Mouse (Mus musculus) kidney, embryonic 15.5 days (tissue): ENCODE results near the gene Gimap7. TPM values are rescaled to one million over a fixed set of nuclear protein-coding genes. Genes with fewer than 3 reads are reported as not detected.

Source experiments
- ATAC-seq: fragments of 200-750 bp; cut with Nextera tagmentation; replicated peaks from 2 replicates; pipeline ENCODE4 v1.8.0; 2017; ENCODE audit warnings: moderate TSS enrichment; ENCODE audit not compliant: low FRiP score
- H3K27ac ChIP-seq: fragments of 300-500 bp; sonication (generic); 2 replicates; pipeline ENCODE4 v1.5.1; 2015; ENCODE audit warnings: mild to moderate bottlenecking, inconsistent platforms
- H3K27me3 ChIP-seq: fragments of 300-500 bp; sonication (generic); 2 replicates; pipeline ENCODE4 v1.6.1; 2015; ENCODE audit warnings: inconsistent platforms
- H3K36me3 ChIP-seq: fragments of 300-500 bp; sonication (generic); 2 replicates; pipeline ENCODE4 v1.6.1; 2015; ENCODE audit warnings: inconsistent platforms
- H3K4me1 ChIP-seq: fragments of 300-500 bp; sonication (generic); 2 replicates; pipeline ENCODE4 v1.6.1; 2015; ENCODE audit warnings: inconsistent platforms
- H3K4me2 ChIP-seq: fragments of 300-500 bp; sonication (generic); 2 replicates; pipeline ENCODE4 v1.6.1; 2015; ENCODE audit warnings: moderate library complexity, mild to moderate bottlenecking, inconsistent platforms
- H3K4me3 ChIP-seq: fragments of 300-500 bp; sonication (generic); replicated peaks from 2 replicates; pipeline ENCODE4 v1.5.1; 2015; ENCODE audit warnings: mild to moderate bottlenecking, inconsistent platforms
- H3K9ac ChIP-seq: fragments of 300-500 bp; sonication (generic); 2 replicates; pipeline ENCODE4 v1.6.1; 2015; ENCODE audit warnings: mild to moderate bottlenecking, inconsistent platforms
- H3K9me3 ChIP-seq: fragments of 300-500 bp; sonication (generic); replicated peaks from 2 replicates; pipeline ENCODE4 v1.6.1; 2016; ENCODE audit warnings: inconsistent platforms
- WGBS: fragments of 180-500 bp; shearing (Covaris S2); methylation state at CpG from one replicate; pipeline ENCODE4 v1.1.7; 2015; ENCODE audit warnings: mixed read lengths; 5-methylcytosine and 5-hydroxymethylcytosine counted together
- polyA plus RNA-seq: library from polyadenylated mRNA; unstranded; fragments of >200 nt; fragmentation: Nextera tagmentation; extraction: Ambion mirVana; gene quantifications from 2 replicates; pipeline ENCODE4 v1.2.1, GENCODE M21; 2015

Gimap7 gene
- polyA plus RNA-seq = not detected in 2 replicates

DNA sequence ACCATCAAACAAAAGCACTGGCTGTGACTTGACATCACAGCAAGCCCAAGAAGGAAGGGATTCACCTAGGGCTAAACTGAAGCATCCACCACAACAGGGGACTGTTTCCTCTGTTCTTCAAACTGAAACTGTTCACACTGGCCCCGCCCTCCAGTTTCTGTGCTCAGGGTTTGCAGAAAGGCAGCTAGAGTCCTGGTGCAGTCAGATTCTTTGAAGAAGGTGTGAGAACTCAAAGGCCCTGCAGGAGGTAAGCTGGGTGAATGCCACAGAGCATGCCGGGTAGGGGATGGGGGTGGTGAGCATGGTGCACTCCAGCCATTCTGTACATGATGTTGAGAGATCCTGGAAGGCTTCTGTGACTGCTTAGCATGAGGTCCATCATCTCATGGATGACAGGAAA, at the start of gene Gimap7, which contains the start of gene Gm28053:
Gene Gimap7, plus strand, starts transcription at position 167 of the 400 bp plus-strand sequence.
Gene Gm28053, plus strand, starts transcription at position 153 of the 400 bp plus-strand sequence.
- Histone ChIP-seq H3K27ac (no peak within 1 kb of the TSS), H3K4me2 (no peak within 1 kb of the TSS), H3K36me3 (no peaks in the 10 kb centered on the region), H3K4me3 (no peak within 1 kb of the TSS), H3K27me3 (no peaks in the 10 kb centered on the region), H3K9ac (no peak within 1 kb of the TSS), H3K4me1 (no peaks in the 10 kb centered on the region), H3K9me3 (no peaks in the 10 kb centered on the region)
- no peak for ATAC-seq
- whole genome bisulfite sequencing = 66% methylated on average over 2 of the region's 2 CpGs

DNA sequence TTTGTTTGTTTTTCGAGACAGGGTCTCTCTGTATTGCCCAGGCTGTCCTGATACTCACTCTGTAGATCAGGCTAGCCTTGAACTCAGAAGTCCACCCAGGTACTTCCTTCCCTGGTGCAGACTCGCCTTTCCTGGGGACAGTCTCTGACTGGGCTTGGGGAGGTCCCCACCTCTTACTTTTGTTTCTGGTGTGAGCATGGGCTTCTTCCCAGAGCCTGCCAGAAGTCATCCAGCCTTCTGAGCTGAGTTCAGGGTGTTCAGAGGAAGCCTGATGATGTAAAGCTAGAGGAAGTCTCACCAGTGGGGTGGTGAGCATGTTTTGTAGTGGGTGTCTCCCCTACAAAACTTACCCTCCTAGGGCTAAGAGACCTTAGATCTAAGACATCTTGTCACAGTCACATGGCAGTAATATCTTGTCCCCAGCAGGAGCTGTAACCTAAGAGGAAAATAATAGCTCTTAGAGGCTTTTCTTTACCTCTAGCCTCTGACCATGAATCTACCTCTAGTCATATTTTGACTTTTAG, 48.9 kb upstream of the Gimap7 start:
- Histone ChIP-seq H3K4me3 (no peak overlapping the region), H3K4me1 (no peaks in the 10 kb centered on the region), H3K9me3 (no peaks in the 10 kb centered on the region), H3K9ac (no peak overlapping the region), H3K27me3 (no peaks in the 10 kb centered on the region), H3K4me2 (no peak overlapping the region), H3K36me3 (no peaks in the 10 kb centered on the region), H3K27ac (no peak overlapping the region)
- WGBS = 69% methylated on average over 2 of the region's 2 CpGs
- no peak for ATAC-seq

DNA sequence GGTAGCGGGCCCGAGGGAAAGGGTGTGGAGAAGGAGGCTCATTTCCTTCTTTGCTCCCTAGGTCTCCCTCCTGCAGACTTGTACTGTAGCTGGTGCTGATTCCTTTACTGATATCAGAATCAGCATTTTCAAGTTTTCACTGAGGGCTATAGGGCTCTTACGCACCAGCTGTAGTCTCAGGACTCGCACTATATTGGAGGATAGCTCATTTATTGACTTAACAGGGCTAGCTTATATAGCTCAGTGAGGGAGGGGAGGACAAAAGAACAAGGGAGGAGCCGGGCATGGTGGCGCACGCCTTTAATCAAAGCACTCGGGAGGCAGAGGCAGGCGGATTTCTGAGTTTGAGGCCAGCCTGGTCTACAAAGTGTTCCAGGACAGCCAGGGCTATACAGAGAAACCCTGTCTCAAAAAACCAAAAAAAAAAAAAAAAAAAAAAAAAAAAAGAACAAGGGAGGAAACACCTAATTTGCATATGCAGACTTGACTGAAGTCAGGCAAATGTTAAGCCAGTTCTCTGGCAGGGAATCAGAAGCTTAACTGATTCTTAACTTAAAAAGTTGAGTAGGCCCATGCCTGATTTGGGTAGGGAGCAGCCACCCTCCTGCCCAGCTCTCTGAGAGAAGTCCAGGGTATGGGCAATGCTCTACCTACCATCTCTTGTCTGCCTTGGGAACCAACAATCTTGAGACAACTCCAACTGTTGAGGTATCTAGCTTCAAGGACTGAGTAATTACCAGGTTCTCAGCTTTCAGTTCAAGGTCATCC, 43.9 kb upstream of the Gimap7 start:
- WGBS = 93% methylated on average over 9 of the region's 9 CpGs
- H3K9me3 ChIP-seq = no peaks in the 10 kb centered on the region
- no peak for ATAC-seq
- peaks cover 12% of the 10 kb centered on the region for H3K4me1 ChIP-seq
- no peaks in the 10 kb centered on the region for H3K36me3 ChIP-seq
- no peak overlapping the region for H3K9ac ChIP-seq
- no peak overlapping the region for H3K27ac ChIP-seq
- H3K27me3 ChIP-seq = no peaks in the 10 kb centered on the region
- no peak overlapping the region for H3K4me2 ChIP-seq
- H3K4me3 ChIP-seq = no peak overlapping the region

DNA sequence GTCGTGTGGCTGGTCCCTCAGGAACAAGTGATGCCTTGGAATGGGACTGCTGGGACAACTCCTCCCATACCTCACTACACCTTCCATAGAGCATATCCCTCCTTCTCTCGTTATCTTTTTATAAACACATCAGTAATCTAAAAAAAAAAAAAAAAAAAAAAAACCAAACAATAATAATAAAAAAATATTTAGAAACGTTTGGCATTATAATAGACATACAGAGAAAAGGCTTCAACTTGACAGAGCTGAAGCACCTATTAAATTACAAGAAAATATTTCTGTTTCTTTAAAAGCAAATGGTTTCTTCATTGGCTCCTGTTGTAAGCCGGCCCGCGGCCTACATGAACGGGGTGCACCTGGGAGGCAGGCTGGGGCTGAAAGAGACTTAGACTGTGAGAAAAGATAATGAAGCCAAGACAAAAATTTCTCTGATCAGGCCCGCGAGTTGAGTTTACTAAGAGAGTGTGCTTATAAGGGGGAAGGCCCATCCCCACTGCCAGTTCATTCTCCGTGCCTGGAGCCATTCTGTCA, 43.0 kb upstream of the Gimap7 start:
- peak overlapping the region; percentile 59 for H3K27ac ChIP-seq
- H3K9ac ChIP-seq = no peak overlapping the region
- H3K27me3 ChIP-seq = no peaks in the 10 kb centered on the region
- peak overlapping the region; percentile 51 for H3K4me2 ChIP-seq
- 57% methylated on average over 10 of the region's 10 CpGs for WGBS
- H3K4me3 ChIP-seq = peak overlapping the region; percentile 38
- H3K4me1 ChIP-seq = peaks cover 12% of the 10 kb centered on the region
- no peaks in the 10 kb centered on the region for H3K9me3 ChIP-seq
- H3K36me3 ChIP-seq = no peaks in the 10 kb centered on the region
- ATAC-seq = no peak

DNA sequence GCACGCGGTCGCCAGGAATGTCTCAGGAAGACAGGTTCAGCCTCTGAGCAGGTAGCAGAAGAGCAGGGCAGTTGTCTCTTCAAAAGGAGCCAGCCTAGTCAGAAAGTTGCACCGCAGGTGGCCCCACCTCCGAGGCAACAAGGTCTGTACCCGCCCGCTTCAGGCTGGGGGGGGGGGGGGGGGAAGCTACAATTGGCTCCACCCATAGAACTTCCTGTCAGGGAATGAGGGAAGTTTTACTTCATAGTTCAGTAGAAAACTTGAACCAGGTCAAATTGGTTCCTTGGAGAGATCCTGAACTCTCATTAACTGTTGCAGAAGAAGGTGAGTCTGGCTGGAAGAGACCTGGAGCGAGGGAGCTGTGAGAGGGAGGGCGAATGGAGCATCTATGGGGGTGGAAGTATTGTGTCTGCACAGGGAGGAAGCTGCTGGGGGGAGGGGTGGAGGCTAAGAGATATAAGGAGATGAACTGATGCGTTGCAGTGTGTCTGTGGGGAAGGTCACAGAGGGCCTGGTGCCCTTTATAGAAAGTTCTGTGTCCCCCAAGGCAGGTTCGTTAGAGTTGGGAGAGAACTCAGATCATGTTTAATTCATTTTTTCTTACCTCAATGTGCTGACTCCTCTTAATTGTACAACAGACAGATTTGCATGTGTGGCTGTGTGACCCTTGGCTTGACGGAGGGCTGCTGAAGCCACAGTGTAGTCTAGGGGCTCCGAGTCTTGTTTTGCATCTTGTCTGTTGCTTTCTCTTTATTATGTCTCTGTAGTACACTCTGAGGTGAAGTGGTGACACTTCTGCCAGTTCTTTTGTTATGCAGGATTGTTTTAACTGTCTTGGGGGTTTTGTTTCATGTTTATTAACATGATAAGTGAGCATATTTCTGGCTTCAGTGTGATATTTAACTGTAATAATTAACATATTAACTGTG, 42.2 kb upstream of the Gimap7 start, which contains the start of gene Gimap9:
Gene Gimap9, plus strand, starts transcription at position 199 of the 929 bp plus-strand sequence.
- no peaks in the 10 kb centered on the region for H3K36me3 ChIP-seq
- peak within 1 kb of the TSS; percentile 59 for H3K27ac ChIP-seq
- WGBS = 33% methylated on average over 13 of the region's 13 CpGs
- ATAC-seq = 0 out of 2 replicates have a peak, but pooled peaks have one; percentile 56
- peak within 1 kb of the TSS; percentile 38 for H3K4me3 ChIP-seq
- H3K27me3 ChIP-seq = no peaks in the 10 kb centered on the region
- no peaks in the 10 kb centered on the region for H3K9me3 ChIP-seq
- H3K9ac ChIP-seq = 0 out of 2 replicates have a peak within 1 kb of the TSS, but pooled peaks have one; percentile 26
- peaks cover 12% of the 10 kb centered on the region for H3K4me1 ChIP-seq
- peak within 1 kb of the TSS; percentile 51 for H3K4me2 ChIP-seq

DNA sequence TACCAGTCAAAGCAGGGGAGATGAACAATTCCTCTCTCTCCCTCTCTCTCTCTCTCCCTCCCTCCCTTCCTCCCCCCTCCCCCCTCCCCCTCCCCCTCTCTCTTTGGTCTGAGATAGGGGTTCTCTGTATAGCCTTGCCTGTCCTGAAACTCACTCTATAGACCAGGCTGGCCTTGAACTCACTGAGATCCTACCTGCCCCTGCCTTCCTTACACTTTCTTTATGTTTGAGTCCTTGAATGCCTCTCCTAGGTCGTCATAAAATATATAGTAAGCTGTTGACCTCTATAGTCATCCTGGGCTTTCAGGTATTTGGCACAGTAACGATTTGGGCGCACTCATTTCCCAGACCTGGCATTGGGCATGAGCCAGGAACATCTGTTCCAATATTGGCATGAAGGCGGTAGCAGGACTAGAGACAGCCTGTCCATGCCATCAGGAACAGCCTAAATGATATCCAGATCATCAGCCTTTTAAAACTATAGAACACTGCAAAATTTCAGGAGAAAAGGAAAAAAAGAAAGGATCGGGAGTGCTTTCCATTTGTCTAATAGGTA, 41.5 kb upstream of the Gimap7 start:
- WGBS = 84% methylated on average over 5 of the region's 5 CpGs
- Histone ChIP-seq H3K9ac (no peak overlapping the region), H3K27ac (no peak overlapping the region), H3K9me3 (no peaks in the 10 kb centered on the region), H3K4me2 (peak overlapping the region; percentile 51), H3K36me3 (no peaks in the 10 kb centered on the region), H3K4me1 (peaks cover 12% of the 10 kb centered on the region), H3K4me3 (peak overlapping the region; percentile 38; the same call in 1 of the 2 replicates), H3K27me3 (no peaks in the 10 kb centered on the region)
- no peak for ATAC-seq

DNA sequence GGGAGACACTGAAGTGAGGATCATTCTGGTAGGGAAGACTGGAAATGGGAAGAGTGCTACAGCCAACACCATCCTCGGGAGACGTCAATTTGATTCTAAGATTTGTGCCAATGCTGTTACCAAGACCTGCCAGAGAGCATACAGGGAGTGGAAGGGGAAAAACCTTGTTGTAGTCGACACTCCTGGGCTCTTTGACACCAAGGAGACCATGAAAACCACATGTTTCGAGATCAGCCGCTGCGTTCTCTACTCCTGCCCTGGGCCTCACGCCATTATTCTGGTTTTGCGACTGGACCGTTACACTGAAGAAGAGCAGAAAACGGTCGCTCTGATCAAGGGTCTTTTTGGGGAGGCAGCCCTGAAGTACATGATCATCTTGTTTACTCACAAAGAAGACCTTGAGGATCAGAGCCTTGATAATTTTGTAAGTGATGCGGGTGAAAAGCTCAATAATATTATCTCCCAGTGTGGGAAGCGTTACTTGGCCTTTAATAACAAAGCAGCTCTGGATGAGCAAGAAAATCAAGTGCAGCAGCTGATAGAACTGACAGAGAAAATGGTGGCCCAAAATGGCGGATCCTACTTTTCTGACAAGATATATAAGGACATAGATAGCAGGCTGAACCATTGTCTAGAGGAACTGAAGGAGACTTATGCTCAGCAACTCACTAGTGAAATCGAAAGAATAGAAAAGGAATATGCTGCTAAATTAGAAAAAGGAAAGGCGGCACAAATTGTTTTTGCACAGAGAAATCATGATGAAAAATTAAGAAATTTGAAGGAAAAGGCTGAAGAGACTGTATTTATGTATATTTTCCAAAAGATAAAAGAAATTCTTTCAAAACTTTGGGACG, 40.7 kb upstream of the Gimap7 start:
- no peak overlapping the region for H3K4me2 ChIP-seq
- H3K27ac ChIP-seq = no peak overlapping the region
- no peaks in the 10 kb centered on the region for H3K36me3 ChIP-seq
- no peak overlapping the region for H3K9ac ChIP-seq
- H3K27me3 ChIP-seq = no peaks in the 10 kb centered on the region
- WGBS = 93% methylated on average over 17 of the region's 17 CpGs
- H3K4me1 ChIP-seq = peaks cover 12% of the 10 kb centered on the region
- H3K4me3 ChIP-seq = no peak overlapping the region
- no peak for ATAC-seq
- H3K9me3 ChIP-seq = no peaks in the 10 kb centered on the region

DNA sequence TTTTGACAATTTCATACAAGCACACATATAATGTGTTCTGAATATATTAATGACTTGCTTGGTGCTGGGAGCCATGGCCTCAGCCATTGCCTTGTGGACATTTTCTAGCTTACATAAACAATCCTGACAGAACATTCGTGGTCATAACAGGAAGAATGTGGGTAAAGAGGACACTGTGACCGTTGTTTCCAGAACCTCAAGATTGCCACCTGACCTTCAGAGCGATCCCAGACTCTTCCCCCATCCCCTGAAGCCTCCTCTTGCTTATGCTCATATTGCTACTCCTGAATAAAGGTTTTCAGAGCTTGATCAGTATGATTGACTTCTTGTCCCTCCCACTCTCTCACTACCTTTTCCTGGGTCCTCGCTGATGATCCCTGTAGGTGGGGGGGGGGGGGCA, 40.0 kb upstream of the Gimap7 start:
- H3K4me3 ChIP-seq = no peak overlapping the region
- no peak overlapping the region for H3K27ac ChIP-seq
- 65% methylated on average over 4 of the region's 4 CpGs for WGBS
- no peaks in the 10 kb centered on the region for H3K27me3 ChIP-seq
- H3K4me1 ChIP-seq = peaks cover 12% of the 10 kb centered on the region
- ATAC-seq = no peak
- no peak overlapping the region for H3K4me2 ChIP-seq
- no peaks in the 10 kb centered on the region for H3K36me3 ChIP-seq
- no peak overlapping the region for H3K9ac ChIP-seq
- no peaks in the 10 kb centered on the region for H3K9me3 ChIP-seq

DNA sequence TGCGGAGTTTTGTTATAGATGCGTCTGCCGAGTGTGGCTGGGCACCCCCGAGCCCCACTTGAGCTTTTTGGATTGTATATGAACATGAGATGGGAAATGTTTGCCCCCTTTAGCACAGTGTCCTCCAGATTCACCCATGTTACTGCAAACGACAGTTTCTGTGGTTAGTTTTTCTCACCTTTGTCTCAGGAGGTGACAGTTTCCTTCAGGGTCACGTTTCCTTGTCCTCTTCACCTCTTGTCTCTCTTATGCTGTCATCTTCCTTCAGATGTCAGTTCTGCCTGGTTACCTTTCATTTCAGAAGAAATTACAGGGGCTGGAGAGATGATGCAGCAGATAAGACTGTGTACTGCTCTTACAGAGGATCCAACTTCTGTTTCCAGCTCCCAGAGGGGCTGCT, 38.7 kb upstream of the Gimap7 start:
- Histone ChIP-seq H3K9me3 (no peaks in the 10 kb centered on the region), H3K4me1 (peaks cover 12% of the 10 kb centered on the region), H3K4me2 (no peak overlapping the region), H3K36me3 (no peaks in the 10 kb centered on the region), H3K4me3 (no peak overlapping the region), H3K27ac (no peak overlapping the region), H3K27me3 (no peaks in the 10 kb centered on the region), H3K9ac (no peak overlapping the region)
- 78% methylated on average over 6 of the region's 6 CpGs for WGBS
- ATAC-seq = no peak

DNA sequence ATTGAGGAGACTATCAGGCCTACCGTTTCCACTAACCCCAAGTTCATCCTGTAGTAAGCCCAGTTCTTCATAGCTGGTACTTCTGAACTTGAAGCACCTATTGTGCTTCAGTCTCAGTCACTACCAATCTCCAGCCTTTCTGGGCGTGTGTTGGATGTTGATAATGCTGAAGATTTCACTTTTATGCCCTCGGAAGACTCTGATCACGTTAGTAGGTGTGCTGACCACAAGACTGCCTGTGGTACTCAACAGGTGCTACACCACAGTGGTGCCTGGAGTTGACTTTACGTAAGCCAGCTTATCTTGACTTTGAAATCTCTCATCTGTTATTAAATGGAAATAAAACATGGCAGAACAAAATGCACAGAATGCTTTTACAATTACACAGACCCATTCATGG, 38.0 kb upstream of the Gimap7 start:
- 82% methylated on average over 5 of the region's 5 CpGs for WGBS

More for the DNA sequence above, 38.0 kb upstream of the Gimap7 start:
- Histone ChIP-seq H3K27ac (no peak overlapping the region), H3K9me3 (no peaks in the 10 kb centered on the region), H3K4me2 (no peak overlapping the region), H3K36me3 (no peaks in the 10 kb centered on the region), H3K4me1 (peaks cover 12% of the 10 kb centered on the region), H3K27me3 (no peaks in the 10 kb centered on the region), H3K4me3 (no peak overlapping the region), H3K9ac (no peak overlapping the region)
- ATAC-seq = no peak
